ENCODE assay signal across 10 mouse cellular contexts in the genomic region with DNA sequence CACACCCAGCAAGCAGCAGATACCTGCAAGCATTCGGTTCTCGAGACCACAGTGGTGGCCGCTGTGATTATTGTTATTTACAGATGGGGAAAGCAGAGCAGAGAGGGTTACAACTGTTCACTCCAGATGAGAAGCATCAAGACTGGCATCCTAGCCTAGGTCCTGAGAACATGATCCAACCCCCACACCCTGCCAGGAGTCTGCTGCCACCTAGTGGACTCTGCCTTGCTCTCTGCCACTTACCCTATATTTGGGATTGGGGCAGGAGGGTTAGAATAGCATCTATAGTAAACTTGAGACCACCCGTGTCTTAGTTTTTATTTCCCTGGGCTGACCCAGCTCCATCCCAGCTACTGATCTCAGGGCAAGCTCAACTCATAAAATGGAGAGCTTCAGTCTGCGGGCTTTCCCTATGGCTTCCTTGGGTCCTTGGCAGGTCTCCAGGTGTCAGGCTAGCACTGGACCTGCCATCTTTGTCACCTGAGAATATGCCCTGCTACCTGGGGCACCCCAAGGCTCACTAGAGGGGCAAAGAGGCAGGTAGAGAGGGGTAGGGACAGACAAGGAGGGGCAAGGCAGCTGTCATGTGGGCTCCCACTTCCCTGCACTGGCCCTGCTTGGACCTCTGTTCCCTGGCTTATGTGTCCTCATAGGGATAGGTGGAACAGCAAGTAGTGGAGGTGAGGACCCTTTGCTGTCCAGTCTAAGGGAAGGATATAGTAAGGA. TPM values are rescaled to one million over a fixed set of nuclear protein-coding genes. Genes with fewer than 3 reads are reported as not detected.
DNase-seq lines count a peak whose midpoint lies in the region.
"Had no signal": no experiment of that assay in that cellular context is flagged by ENCODE, and none has a peak within 500 bp of the region (broad histone marks: within the 10 kb centered on the region; RNA-seq: fewer than 3 reads in every experiment).

No protein-coding gene starts in this region.

- intact Hi-C loops in heart, postnatal 25 days (cut with DNase I): no loop called here

- peak; percentile 46 to 77 for DNase-seq in heart, adult 18-20 months
- no peak for DNase-seq in heart, postnatal 25 days (ENCODE audit: low spot score)
- DNase-seq in urinary bladder, postnatal 25 days (ENCODE audit: low spot score): peak; percentile 65
- no peak for DNase-seq in urinary bladder, postnatal 10 days (ENCODE audit: low spot score)
- DNase-seq in cerebellum, postnatal 10 days: peak; percentile 85 to 87
- DNase-seq in kidney, adult 9 months: peak; percentile 69
- DNase-seq in lung, postnatal 4 days: peak; percentile 52 to 76
- peak; percentile 71 for DNase-seq in thymus, postnatal 0 days (ENCODE audit: low spot score)

RNA-seq across cellular contexts. Expression of a gene that starts 2.6 kb away (rescaled TPM):
- 10 to 100 TPM; 16.6 to 17.6 TPM for total RNA-seq in heart, adult 18-20 months (2021)
- total RNA-seq in heart, postnatal 25 days (2021): 10 to 100 TPM; 16.0 to 21.5 TPM
- polyA plus RNA-seq in thymus, postnatal 0 days (2015; fragmentation: Nextera tagmentation; extraction: Ambion mirVana): 6.5 and 6.6 TPM in 2 replicates

RNA-seq across cellular contexts. Expression of a gene that starts 12.6 kb away (rescaled TPM):
- under 1 TPM in 1 of 2 experiments, not detected in 1; 0.36 TPM for total RNA-seq in heart, adult 18-20 months (2021)
- total RNA-seq in heart, postnatal 25 days (2021): not detected
- polyA plus RNA-seq in thymus, postnatal 0 days (2015; fragmentation: Nextera tagmentation; extraction: Ambion mirVana): 0.27 and 0.31 TPM in 2 replicates
- polyA plus RNA-seq: embryonic facial prominence, embryonic 12.5 days; limb, embryonic 15.5 days had no signal

RNA-seq across cellular contexts. Expression of a gene that starts 30.1 kb away (rescaled TPM):
- 1 to 10 TPM; 1.6 to 2.0 TPM for total RNA-seq in heart, adult 18-20 months (2021)
- 1 to 10 TPM; 1.0 to 1.3 TPM for total RNA-seq in heart, postnatal 25 days (2021)
- polyA plus RNA-seq in thymus, postnatal 0 days (2015; fragmentation: Nextera tagmentation; extraction: Ambion mirVana): 1.5 and 1.7 TPM in 2 replicates

Comparison
In these comparisons a context has a peak if more than half of its experiments do, and no peak if none do; other contexts are left out.
1. DNase-seq: peak in heart, adult 18-20 months (2 of 2), urinary bladder, postnatal 25 days (single experiment), cerebellum, postnatal 10 days (2 of 2), kidney, adult 9 months (single experiment), lung, postnatal 4 days (2 of 2) and thymus, postnatal 0 days (single experiment); none in heart, postnatal 25 days (single experiment) and urinary bladder, postnatal 10 days (single experiment).